Mouse (Mus musculus): ENCODE results near the gene Maml3. TPM values are rescaled to one million over a fixed set of nuclear protein-coding genes. Genes with fewer than 3 reads are reported as not detected.
A peak's percentile ranks its signal among the peaks of the same experiment; 100 is the strongest.

Gene Maml3
- polyA plus RNA-seq, 1 experiment from 2014 or later: 2.6 TPM

DNA sequence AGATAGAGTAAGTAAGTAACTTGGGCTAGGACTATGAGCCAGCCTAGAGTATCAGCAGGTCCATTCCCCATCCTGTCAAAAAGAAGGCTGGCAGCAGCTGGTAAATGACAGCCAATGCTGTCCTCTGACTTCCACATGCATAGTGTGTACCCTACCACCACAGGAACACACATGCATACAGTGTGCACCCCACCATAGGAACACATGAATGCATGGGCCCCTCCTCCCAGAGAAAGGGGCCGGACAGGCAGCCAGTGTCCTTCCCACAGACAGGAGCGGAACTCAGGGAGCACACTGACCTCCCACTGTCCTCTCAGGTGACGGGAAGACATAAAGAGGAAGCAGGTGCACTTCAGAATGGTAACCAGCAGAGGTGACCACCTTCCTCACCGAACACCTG, 188.0 kb downstream of the Maml3 start:
- H3K36me3 ChIP-seq (ENCODE audit: control insufficient read depth, insufficient read depth, low read length): no peaks in the 10 kb centered on the region
- no peak overlapping the region for H3K4me3 ChIP-seq (ENCODE audit: low read depth, low read length)
- H3K4me1 ChIP-seq (ENCODE audit: control insufficient read depth, insufficient read depth, low read length): peaks cover 28% of the 10 kb centered on the region
- 85% methylated on average over 4 of the region's 4 CpGs for WGBS (ENCODE audit: insufficient replicate concordance)
- no peak overlapping the region for H3K9ac ChIP-seq (ENCODE audit: low read depth, low read length)
- no peaks in the 10 kb centered on the region for H3K27me3 ChIP-seq (ENCODE audit: control insufficient read depth, insufficient read depth, low read length)
- ATAC-seq (replicated peaks; ENCODE audit: insufficient number of reproducible peaks, low FRiP score, low TSS enrichment): peak; percentile 41; the same call in 1 of the 2 replicates
- H3K9me3 ChIP-seq (replicated peaks; ENCODE audit: control insufficient read depth, low read length): no peaks in the 10 kb centered on the region
- H3K4me2 ChIP-seq: no peak overlapping the region
- H3K27ac ChIP-seq (ENCODE audit: low read depth, low read length): no peak overlapping the region

DNA sequence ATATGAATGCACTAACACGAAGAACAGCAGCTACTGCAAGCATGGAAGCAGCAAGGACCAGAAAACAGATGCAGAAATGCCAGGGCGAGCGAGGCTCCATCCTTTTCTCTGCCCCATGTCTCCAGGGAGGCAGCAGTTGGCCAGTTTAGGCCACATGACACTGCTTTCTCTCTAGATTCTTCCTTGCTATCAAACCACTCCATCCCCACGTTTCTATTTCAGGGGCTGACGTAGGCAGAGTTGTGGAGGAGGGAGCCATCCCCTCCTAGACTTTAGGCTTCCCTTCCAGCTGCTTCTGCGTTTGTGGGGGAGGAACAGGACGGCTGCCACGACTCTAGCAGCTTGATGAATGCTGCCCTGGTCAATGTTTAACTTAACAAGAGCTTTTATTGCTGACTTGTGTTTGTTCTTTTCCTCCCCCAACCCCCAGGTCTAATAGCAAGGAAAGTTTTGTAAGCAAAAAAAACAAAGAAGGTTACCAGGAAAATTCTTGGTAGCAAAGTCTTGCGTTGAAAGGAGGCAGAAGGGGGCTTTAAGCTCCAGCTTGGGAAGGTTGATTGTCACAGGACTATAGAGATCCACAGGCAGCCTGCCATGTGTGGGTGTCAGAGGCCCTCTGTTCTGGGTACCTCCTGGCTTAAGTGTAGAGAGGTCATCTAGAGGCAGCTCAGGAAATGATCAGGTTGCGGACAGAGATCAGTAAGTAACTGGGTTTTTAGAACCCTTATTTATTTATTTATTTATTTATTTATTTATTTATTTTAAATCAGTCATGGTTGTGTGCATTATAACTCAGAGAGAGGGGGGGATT, 188.6 kb downstream of the Maml3 start:
- Histone ChIP-seq H3K4me1 (ENCODE audit: control insufficient read depth, insufficient read depth, low read length) (peaks cover 28% of the 10 kb centered on the region), H3K9me3 (replicated peaks; ENCODE audit: control insufficient read depth, low read length) (no peaks in the 10 kb centered on the region), H3K27ac (ENCODE audit: low read depth, low read length) (peak overlapping the region; percentile 79), H3K4me2 (peak overlapping the region; percentile 34), H3K9ac (ENCODE audit: low read depth, low read length) (peak overlapping the region; percentile 56; the same call in 1 of the 2 replicates), H3K4me3 (ENCODE audit: low read depth, low read length) (no peak overlapping the region), H3K36me3 (ENCODE audit: control insufficient read depth, insufficient read depth, low read length) (no peaks in the 10 kb centered on the region), H3K27me3 (ENCODE audit: control insufficient read depth, insufficient read depth, low read length) (no peaks in the 10 kb centered on the region)
- peak; percentile 64 for ATAC-seq (replicated peaks; ENCODE audit: insufficient number of reproducible peaks, low FRiP score, low TSS enrichment)
- 15% methylated on average over 10 of the region's 10 CpGs for WGBS (ENCODE audit: insufficient replicate concordance)

DNA sequence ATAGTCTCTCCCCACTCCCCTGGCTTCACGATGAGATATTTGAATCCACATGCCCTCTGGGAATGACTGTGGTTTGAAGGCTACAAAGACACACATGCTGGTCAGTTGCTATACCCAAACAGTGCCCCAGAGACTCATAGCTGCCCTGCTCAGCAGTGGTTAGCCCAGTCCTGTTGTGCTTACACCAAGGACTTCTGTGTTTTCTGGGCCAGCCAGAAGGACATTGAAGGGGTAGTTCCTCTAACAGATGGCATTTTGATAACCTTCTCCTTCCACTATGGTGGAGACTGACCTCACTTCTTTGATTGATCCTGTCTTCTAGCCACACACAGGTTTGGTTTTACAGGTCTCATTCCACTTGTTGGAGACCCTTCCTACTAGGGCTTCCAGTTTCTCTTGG, 189.5 kb downstream of the Maml3 start:
- WGBS (ENCODE audit: insufficient replicate concordance): 81% methylated on average over 1 of the region's 1 CpGs
- no peak overlapping the region for H3K4me3 ChIP-seq (ENCODE audit: low read depth, low read length)

DNA sequence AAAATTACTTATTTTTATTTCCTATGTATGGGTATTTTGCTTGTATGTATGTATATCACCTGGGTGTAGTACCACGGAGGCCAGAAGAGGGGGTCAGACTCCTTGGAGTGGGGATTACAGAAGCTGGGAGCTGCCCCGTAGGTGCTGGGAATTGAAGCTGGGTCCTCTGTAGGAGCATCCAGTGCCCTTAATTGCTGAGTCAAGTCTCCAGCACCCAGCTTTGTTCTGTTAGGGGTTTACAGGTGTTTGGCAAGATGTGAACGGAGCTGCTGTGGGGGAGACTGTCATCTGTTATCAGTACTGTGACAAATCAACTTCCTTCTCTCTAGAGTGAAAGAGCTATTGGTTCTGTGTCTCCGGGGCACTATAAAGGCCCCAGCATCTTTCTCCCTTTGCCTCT, 190.0 kb downstream of the Maml3 start:
- ATAC-seq (replicated peaks; ENCODE audit: insufficient number of reproducible peaks, low FRiP score, low TSS enrichment): no peak
- Histone ChIP-seq H3K4me1 (ENCODE audit: control insufficient read depth, insufficient read depth, low read length) (peaks cover 28% of the 10 kb centered on the region), H3K9me3 (replicated peaks; ENCODE audit: control insufficient read depth, low read length) (no peaks in the 10 kb centered on the region), H3K4me2 (no peak overlapping the region), H3K27ac (ENCODE audit: low read depth, low read length) (no peak overlapping the region), H3K27me3 (ENCODE audit: control insufficient read depth, insufficient read depth, low read length) (no peaks in the 10 kb centered on the region), H3K9ac (ENCODE audit: low read depth, low read length) (no peak overlapping the region), H3K36me3 (ENCODE audit: control insufficient read depth, insufficient read depth, low read length) (no peaks in the 10 kb centered on the region), H3K4me3 (ENCODE audit: low read depth, low read length) (no peak overlapping the region)
- 54% methylated on average over 4 of the region's 4 CpGs for WGBS (ENCODE audit: insufficient replicate concordance)

More for the DNA sequence above, 189.5 kb downstream of the Maml3 start:
- Histone ChIP-seq H3K9me3 (replicated peaks; ENCODE audit: control insufficient read depth, low read length) (no peaks in the 10 kb centered on the region), H3K4me1 (ENCODE audit: control insufficient read depth, insufficient read depth, low read length) (peaks cover 28% of the 10 kb centered on the region), H3K27me3 (ENCODE audit: control insufficient read depth, insufficient read depth, low read length) (no peaks in the 10 kb centered on the region), H3K4me2 (no peak overlapping the region), H3K9ac (ENCODE audit: low read depth, low read length) (no peak overlapping the region; the same call in 1 of the 2 replicates), H3K36me3 (ENCODE audit: control insufficient read depth, insufficient read depth, low read length) (no peaks in the 10 kb centered on the region), H3K27ac (ENCODE audit: low read depth, low read length) (peak overlapping the region; percentile 79)
- ATAC-seq (replicated peaks; ENCODE audit: insufficient number of reproducible peaks, low FRiP score, low TSS enrichment): no peak

DNA sequence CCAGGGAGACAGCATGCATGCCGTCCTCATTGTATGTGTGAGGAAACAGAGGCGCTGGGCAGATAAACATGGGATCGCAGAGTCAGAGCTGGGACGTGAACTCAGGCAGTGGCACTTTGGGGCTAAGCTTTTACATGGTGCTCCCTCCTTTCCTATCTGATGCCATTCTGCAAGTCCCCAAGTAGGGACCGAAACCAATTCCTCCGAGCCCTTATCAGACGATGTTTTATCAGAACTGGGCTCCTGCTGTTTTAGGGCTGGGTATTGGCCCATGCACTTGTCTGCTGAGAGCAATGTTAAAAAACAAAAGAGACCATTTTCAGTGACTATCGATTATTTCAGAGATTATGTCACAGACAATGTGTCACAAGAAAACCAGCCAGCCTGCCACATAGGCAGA, 191.4 kb downstream of the Maml3 start:
- Histone ChIP-seq H3K4me2 (no peak overlapping the region), H3K36me3 (ENCODE audit: control insufficient read depth, insufficient read depth, low read length) (no peaks in the 10 kb centered on the region), H3K4me3 (ENCODE audit: low read depth, low read length) (no peak overlapping the region), H3K4me1 (ENCODE audit: control insufficient read depth, insufficient read depth, low read length) (peaks cover 38% of the 10 kb centered on the region), H3K9me3 (replicated peaks; ENCODE audit: control insufficient read depth, low read length) (no peaks in the 10 kb centered on the region), H3K9ac (ENCODE audit: low read depth, low read length) (no peak overlapping the region), H3K27ac (ENCODE audit: low read depth, low read length) (no peak overlapping the region), H3K27me3 (ENCODE audit: control insufficient read depth, insufficient read depth, low read length) (no peaks in the 10 kb centered on the region)
- WGBS (ENCODE audit: insufficient replicate concordance): 58% methylated on average over 8 of the region's 8 CpGs
- ATAC-seq (replicated peaks; ENCODE audit: insufficient number of reproducible peaks, low FRiP score, low TSS enrichment): no peak

DNA sequence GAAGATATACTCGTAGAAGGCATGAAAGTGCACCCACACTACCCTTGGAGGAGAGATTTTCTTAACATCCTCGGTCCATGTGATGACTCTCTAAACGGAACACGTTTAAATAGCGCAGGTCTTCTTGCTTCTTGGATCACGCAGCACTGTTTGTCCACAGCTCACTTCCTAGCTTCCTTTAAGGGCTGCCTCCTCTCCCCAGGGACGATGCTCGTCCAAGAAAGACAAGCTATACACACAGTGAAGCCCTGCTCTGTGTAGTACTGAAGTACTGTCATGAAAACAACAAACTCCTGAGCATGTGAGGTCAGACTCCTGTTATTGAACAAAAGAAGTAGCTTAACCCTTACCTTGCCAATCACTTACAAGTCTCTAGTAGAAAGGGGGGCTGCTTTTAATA, 192.7 kb downstream of the Maml3 start:
- no peak for ATAC-seq (replicated peaks; ENCODE audit: insufficient number of reproducible peaks, low FRiP score, low TSS enrichment)
- no peak overlapping the region for H3K27ac ChIP-seq (ENCODE audit: low read depth, low read length)
- H3K27me3 ChIP-seq (ENCODE audit: control insufficient read depth, insufficient read depth, low read length): no peaks in the 10 kb centered on the region
- H3K9ac ChIP-seq (ENCODE audit: low read depth, low read length): no peak overlapping the region
- no peaks in the 10 kb centered on the region for H3K9me3 ChIP-seq (replicated peaks; ENCODE audit: control insufficient read depth, low read length)
- 49% methylated on average over 8 of the region's 8 CpGs for whole genome bisulfite sequencing (ENCODE audit: insufficient replicate concordance)
- H3K4me2 ChIP-seq: no peak overlapping the region
- no peak overlapping the region for H3K4me3 ChIP-seq (ENCODE audit: low read depth, low read length)
- peaks cover 43% of the 10 kb centered on the region for H3K4me1 ChIP-seq (ENCODE audit: control insufficient read depth, insufficient read depth, low read length)
- no peaks in the 10 kb centered on the region for H3K36me3 ChIP-seq (ENCODE audit: control insufficient read depth, insufficient read depth, low read length)

DNA sequence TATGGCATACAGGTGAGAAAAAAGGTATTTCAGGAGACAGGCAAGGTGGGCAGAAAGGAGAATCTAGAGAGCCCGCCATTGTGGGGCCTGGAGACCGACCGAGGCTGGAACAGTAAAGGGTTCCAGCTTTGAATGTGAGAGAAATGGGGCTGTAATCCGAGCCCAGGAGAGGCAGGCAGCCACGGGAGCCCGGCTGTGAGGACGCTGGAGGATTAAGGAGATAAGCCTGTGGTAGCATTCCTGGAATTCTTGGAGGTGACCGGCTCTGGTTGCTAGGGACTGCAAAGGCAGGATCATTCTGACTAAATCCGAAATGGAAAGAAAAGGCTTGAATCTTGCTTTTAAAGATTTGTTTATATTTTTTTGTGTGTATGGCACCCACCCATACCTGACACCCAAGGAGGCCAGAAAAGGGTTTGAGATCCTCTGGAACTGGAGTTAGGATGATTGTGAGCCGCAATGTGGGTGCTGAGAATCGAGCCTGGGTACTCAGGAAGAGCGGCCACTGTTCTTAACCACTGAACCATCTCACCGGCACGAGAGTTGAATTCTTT, 196.4 kb downstream of the Maml3 start:
- H3K4me1 ChIP-seq (ENCODE audit: control insufficient read depth, insufficient read depth, low read length): peaks cover 37% of the 10 kb centered on the region
- peak overlapping the region; percentile 10; the same call in 1 of the 2 replicates for H3K9ac ChIP-seq (ENCODE audit: low read depth, low read length)
- ATAC-seq (replicated peaks; ENCODE audit: insufficient number of reproducible peaks, low FRiP score, low TSS enrichment): no peak
- no peaks in the 10 kb centered on the region for H3K9me3 ChIP-seq (replicated peaks; ENCODE audit: control insufficient read depth, low read length)
- no peaks in the 10 kb centered on the region for H3K27me3 ChIP-seq (ENCODE audit: control insufficient read depth, insufficient read depth, low read length)
- H3K4me2 ChIP-seq: peak overlapping the region; percentile 53
- WGBS (ENCODE audit: insufficient replicate concordance): 15% methylated on average over 14 of the region's 14 CpGs
- peak overlapping the region; percentile 64 for H3K27ac ChIP-seq (ENCODE audit: low read depth, low read length)
- 0 out of 2 replicates have a peak overlapping the region, but pooled peaks have one; percentile 10 for H3K4me3 ChIP-seq (ENCODE audit: low read depth, low read length)
- H3K36me3 ChIP-seq (ENCODE audit: control insufficient read depth, insufficient read depth, low read length): no peaks in the 10 kb centered on the region

DNA sequence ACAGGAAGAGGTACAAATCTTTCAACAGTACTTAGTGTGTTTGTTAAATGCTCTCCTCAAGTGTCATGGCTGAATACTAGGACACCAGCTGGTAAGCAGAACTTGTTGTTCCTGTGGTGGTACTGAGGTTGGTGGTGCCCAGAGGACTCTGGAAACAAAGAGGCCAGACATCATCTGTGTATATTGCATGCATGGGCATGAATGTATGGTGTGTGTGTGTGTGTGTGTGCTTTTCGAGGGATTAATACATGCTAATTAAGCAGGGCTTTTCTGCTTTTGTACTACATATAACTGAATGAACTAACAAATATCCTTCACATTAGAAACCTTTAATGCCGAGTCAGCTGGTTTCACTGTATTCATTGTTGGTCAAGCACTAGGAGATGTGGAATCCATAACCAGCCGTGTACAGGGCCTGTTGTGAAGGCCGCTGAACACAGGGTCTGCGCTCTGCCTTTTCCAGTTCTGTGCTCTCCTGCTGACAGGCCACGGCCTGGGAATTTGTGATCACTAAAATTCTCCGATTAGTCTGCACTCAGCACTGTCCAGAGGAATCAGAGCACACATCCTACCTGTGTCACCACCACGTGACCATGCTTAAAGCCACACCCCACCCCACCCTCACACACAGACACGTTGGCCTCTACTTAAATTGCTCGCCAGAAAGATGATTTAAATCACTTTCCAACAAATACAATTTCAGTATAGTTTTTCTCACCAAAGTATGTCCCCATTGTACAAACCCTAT, 197.6 kb downstream of the Maml3 start:
- no peak for ATAC-seq (replicated peaks; ENCODE audit: insufficient number of reproducible peaks, low FRiP score, low TSS enrichment)
- 43% methylated on average over 10 of the region's 10 CpGs for WGBS (ENCODE audit: insufficient replicate concordance)
- Histone ChIP-seq H3K4me2 (no peak overlapping the region), H3K27ac (ENCODE audit: low read depth, low read length) (0 out of 2 replicates have a peak overlapping the region, but pooled peaks have one; percentile 35), H3K4me3 (ENCODE audit: low read depth, low read length) (no peak overlapping the region), H3K9me3 (replicated peaks; ENCODE audit: control insufficient read depth, low read length) (no peaks in the 10 kb centered on the region), H3K27me3 (ENCODE audit: control insufficient read depth, insufficient read depth, low read length) (no peaks in the 10 kb centered on the region), H3K9ac (ENCODE audit: low read depth, low read length) (0 out of 2 replicates have a peak overlapping the region, but pooled peaks have one; percentile 22), H3K4me1 (ENCODE audit: control insufficient read depth, insufficient read depth, low read length) (peaks cover 31% of the 10 kb centered on the region), H3K36me3 (ENCODE audit: control insufficient read depth, insufficient read depth, low read length) (no peaks in the 10 kb centered on the region)
